Mouse (Mus musculus): ENCODE data around the gene Pdcd2l. TPM values are rescaled to one million over a fixed set of nuclear protein-coding genes. Genes with fewer than 3 reads are reported as not detected.
"Not testable (repeated sequence)": the region's sequence is repeated elsewhere in the genome, so short reads cannot be mapped to it uniquely, and the experiment has no call there.

The Pdcd2l gene
- total RNA-seq, 1 experiment from 2014 or later: 40.1 TPM

- ATAC-seq (replicated peaks; ENCODE audit: low read depth, poor library complexity, severe bottlenecking): no peak
Observed at GRCm38 (mm10) chr7:34215481-34215880, 19.0 kb upstream of the Pdcd2l start.

GRCm38 (mm10) chr7:34214644-34215043 is 18.2 kb upstream of the Pdcd2l start:
- ATAC-seq (replicated peaks; ENCODE audit: low read depth, poor library complexity, severe bottlenecking): peak; percentile 93

GRCm38 (mm10) chr7:34213281-34213680 is 16.8 kb upstream of the Pdcd2l start:
- ATAC-seq (replicated peaks; ENCODE audit: low read depth, poor library complexity, severe bottlenecking): no peak

DNA sequence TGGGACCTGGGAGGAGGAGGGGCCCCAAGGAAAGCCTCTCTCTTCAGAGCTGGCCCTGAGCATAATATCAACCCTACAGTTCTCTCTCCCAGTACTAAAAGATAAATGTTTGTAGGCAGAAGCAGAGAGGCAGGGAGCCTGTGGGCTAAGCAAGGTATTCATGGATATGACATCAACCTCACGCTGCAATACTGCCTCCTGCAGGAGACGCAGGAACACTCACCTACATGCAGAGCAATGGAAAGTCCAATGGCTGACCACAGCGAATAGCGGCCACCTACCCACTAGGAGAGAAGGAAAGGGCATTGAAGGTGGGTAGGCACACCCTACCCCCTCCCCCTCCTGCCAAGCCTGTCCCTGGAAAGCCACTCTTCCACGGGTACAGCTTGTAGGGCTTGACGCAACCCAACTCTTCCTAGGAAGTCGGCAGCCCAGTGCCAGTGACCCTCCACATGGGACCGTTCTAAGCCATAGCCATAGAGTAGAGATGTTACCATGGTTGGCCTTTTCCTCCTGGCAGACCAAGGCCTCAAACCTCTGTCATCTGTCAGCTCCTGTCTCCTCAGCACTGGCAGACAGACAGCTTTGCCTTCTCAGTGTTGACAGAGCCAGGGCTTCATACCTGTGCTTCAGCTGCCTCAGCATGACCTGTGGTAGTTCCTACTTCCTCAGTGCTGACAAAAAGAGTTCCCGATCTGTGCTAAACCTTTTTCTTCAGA is 11.7 kb upstream of the Pdcd2l start:
- peak; percentile 37 for ATAC-seq (replicated peaks; ENCODE audit: low read depth, poor library complexity, severe bottlenecking)

GRCm38 (mm10) chr7:34206331-34206730 is 9.9 kb upstream of the Pdcd2l start:
- no peak for ATAC-seq (replicated peaks; ENCODE audit: low read depth, poor library complexity, severe bottlenecking)

DNA sequence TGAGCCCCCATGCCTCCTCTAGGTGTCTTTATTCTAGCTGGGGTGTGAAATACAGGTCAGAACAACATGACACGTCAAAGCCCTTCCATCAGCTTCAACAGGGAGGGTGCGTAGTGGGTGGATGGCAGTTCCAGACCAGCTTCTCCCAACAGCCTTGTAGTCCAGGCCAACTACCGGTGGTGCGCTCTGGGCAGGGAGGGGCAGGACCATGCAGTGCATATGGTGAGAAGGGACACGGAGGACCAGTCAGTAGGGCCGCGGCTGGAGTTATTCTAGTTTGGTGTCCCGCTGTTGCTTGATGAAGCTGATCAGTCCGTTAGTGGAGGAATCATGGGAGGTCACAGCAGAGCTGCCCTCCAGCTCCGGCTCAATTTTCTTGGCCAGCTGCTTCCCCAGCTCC is 5.7 kb upstream of the Pdcd2l start:
- not testable (repeated sequence) for ATAC-seq (replicated peaks; ENCODE audit: low read depth, poor library complexity, severe bottlenecking)

DNA sequence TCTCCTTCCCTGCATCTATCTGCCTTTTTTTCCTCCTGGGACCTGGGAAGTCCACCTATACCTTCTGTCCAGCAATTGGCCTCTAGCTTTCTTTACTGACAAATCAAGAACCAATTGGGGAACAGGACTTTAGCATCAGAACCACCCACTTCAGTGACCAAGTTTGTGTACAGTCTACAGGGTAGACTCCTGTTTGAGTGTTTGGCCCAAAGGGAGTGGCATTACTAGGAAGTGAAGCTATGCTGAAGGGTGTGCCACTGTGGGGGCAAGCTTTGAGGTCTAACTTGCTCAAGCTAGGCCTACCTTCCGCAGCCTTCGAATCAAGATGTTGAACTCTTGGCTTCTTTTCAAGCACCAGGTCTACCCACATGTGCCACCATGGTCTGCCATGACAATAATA is 4.4 kb upstream of the Pdcd2l start:
- no peak for ATAC-seq (replicated peaks; ENCODE audit: low read depth, poor library complexity, severe bottlenecking)

DNA sequence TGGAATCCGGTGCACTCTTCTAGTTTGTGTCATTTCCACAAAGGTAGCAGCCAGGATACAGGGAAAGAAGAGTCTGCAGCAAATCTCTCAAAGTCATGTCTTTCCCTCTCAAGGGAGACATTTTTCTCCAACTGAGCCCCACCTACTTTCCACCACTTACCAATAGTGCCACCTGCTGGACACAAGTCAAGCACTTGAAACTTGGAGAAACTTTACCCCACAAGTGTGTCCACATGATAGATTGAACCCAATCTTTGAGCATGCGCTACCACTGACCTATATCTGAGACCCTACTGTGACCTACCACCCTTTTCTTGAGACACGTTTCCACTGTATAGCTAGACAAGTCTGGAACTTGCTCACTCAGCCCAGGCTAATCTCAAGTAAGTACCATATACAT is 1.9 kb upstream of the Pdcd2l start:
- peak; percentile 70 for ATAC-seq (replicated peaks; ENCODE audit: low read depth, poor library complexity, severe bottlenecking)

GRCm38 (mm10) chr7:34195632-34196031 is 829 bp downstream of the Pdcd2l start:
- no peak for ATAC-seq (replicated peaks; ENCODE audit: low read depth, poor library complexity, severe bottlenecking)

DNA sequence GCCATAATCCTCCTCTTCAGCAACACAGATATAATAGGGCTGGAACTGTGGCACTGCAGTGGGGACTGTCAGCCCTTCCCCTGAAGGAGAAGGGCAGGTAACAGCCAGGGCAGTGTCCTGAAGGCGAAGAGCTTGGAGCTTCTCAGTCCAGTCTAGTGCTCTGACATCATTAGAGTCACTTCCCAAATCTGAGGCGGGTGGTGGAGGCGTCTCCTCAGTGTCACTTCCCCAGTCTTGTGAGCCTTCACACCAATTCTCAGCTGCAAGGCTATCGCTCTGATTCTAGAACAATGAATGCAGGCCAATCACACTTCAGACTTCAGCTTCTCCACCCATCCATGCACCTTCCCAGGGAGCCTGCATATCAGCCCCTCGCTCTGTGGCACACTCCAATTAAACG is 3.6 kb downstream of the Pdcd2l start:
- peak; percentile 37 for ATAC-seq (replicated peaks; ENCODE audit: low read depth, poor library complexity, severe bottlenecking)

DNA sequence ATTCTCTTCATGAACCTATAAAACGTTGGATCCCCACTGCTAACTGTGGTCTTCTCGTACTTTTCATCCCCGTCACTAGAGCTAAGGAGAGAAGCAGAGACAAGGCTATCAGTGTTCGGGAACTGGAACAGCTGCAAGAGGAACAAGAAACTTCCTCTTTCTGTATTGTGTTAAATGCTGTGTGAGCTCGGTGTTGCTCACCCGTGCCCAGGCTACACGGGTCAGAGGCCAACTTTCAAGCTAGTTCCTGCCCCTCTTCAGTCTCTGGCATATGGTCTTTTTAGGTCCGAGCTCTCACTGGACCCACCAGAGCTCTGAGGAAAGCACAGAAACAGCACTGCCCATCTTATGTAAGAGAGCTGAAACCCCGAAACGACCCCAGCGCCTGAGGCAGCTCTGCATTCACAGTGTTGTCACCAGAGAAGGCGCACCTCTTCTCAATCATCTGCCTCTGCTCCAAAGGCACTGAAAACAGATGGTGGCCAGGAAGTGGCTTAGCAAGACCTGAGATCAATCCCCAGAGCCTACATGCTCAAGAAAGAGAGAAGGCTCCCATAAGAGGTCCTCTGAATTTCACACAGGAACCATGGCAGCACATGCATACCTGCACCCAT is 7.0 kb downstream of the Pdcd2l start:
- peak; percentile 88 for ATAC-seq (replicated peaks; ENCODE audit: low read depth, poor library complexity, severe bottlenecking)

DNA sequence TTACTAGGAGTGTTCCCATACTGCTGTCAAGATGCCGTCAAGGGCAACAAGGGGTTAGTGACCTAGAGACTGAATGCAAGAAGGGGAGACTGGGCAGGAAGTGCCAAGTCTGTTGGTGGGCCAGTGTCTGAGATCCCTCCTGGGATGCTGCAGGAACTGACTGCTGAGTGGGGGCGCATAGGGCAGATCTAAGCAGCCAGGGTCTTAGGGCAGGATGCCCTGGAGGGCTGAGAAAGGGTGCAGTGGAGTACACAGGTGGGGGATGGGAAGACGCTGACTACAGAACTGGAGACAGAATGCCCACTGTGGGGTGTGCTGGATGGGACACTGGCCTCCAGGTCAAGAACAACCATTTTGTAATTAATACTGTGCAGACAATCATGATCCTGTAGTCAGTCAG is 12.7 kb downstream of the Pdcd2l start:
- no peak for ATAC-seq (replicated peaks; ENCODE audit: low read depth, poor library complexity, severe bottlenecking)

DNA sequence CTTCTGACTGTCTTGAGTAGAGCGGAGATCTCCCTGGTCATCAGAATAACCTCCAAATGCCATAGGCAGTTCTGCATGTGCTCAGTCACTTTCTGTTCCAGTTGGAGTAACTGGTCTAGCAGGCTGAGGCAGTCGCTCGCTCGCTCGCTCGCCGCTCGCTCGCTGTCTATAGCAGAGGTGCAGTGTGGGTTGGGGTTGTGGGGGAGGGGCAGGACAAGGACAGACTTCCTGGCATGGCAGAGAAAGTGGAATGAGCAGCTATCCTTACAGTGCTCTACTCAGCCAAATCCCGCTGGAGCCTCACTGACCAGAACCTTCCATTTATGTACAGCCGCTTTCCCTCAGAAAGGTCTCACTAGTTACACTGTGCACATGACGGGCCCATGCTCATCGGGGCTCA is 13.1 kb downstream of the Pdcd2l start:
- ATAC-seq (replicated peaks; ENCODE audit: low read depth, poor library complexity, severe bottlenecking): no peak

- not testable (repeated sequence) for ATAC-seq (replicated peaks; ENCODE audit: low read depth, poor library complexity, severe bottlenecking)
Observed at GRCm38 (mm10) chr7:34176241-34176640, 20.2 kb downstream of the Pdcd2l start.

DNA sequence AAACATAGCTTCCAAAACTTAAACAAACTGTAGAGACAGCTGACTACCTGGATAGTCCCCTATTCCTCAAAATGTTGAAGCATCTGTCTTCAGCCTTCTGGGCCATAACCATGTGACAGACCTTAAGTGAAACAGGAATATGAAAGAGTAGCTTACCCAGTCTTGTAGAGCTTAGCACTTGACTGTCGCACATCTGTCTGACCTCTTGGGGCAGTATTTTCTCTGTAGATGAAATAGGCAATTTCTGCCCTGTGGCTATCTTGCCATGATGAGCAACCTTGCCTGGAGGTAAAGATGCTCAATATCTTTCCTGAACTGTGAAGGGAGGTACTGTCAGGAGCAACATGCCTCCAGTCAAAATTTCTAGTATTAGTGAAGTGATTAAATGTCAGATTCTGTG is 24.2 kb downstream of the Pdcd2l start:
- no peak for ATAC-seq (replicated peaks; ENCODE audit: low read depth, poor library complexity, severe bottlenecking)

DNA sequence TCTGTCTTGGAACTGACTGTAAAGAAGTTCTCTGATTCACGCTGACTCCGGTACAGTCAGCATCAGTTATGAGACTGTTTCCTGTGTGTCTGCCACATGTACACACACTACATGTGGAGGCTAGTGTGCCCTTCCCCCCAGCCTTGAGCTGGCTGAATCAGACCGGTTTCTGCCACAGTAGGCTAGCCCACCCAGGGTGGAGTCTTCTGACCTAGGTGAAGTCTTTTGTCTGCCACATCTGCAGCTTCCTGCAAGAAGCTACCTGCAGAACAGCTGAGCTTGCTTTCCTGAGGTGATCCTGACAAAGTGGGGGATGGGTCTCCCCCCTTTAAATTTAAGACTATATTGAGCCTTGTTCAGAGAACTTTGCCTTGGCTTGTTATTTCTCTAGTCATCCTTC is 27.0 kb downstream of the Pdcd2l start, which contains the start of gene Uba2:
Gene Uba2, minus strand, starts transcription at position 146 of the 400 bp plus-strand sequence.
- no peak for ATAC-seq (replicated peaks; ENCODE audit: low read depth, poor library complexity, severe bottlenecking)

GRCm38 (mm10) chr7:34168470-34169251 is 27.8 kb downstream of the Pdcd2l start:
- ATAC-seq (replicated peaks; ENCODE audit: low read depth, poor library complexity, severe bottlenecking): peak; percentile 94

DNA sequence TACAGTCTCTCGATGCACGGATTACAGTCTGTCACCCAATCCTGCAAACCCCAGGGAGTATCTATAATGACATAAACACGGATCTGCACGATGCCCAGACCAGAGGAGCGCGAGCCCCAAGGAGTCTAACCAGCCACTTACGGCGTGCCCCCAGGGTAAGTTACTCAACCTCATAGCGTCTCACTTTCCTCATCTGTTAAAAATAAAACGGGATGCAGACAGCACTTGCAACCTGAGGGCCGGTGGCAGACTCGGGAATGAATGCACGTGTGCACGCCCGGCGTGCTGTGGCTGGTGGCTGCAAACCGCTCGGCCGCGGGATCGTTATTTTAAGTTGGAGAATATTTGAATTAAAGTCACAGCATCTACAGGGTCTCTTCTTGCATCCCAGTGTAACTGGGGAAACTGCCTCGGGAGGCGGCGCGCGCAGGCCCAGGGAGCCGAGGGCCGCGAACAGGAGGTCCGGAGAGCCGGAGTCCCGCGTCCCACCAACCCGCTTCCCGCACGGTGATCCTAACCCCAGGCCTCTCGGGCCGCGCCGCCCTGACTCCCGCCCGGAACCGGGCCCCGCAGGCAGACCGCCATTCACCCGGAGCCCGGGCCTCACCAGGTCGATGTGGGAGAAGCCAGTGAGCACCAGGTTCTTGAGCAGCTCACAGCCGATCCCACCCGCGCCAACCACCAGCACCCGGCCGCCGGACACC is 28.5 kb downstream of the Pdcd2l start:
- ATAC-seq (replicated peaks; ENCODE audit: low read depth, poor library complexity, severe bottlenecking): peak; percentile 43

GRCm38 (mm10) chr7:34166850-34167249 is 29.6 kb downstream of the Pdcd2l start:
- ATAC-seq (replicated peaks; ENCODE audit: low read depth, poor library complexity, severe bottlenecking): peak; percentile 55

DNA sequence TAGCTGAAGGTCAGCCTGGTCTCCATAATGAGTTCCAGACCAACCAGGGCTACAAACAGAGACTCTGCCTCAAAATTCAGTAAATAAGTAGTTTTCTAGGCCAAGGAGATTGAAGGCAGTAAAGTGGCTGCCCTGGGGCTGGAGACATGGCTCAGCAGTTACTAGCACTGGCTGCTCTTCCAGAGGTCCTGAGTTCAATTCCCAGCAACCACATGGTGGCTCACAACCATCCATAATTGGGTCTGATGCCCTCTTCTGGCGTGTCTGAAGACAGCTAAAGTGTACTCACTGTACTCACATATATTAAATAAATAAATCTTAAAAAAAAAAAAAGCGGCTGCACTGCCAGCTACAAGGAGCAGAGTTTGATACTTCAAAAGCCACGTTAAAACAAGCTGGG is 30.5 kb downstream of the Pdcd2l start:
- no peak for ATAC-seq (replicated peaks; ENCODE audit: low read depth, poor library complexity, severe bottlenecking)
